Mouse (Mus musculus) hindbrain, embryonic 13.5 days (tissue): ENCODE data around the gene Sppl3. TPM values are rescaled to one million over a fixed set of nuclear protein-coding genes. Genes with fewer than 3 reads are reported as not detected.
"Not testable (repeated sequence)": the region's sequence is repeated elsewhere in the genome, so short reads cannot be mapped to it uniquely, and the experiment has no call there.

ENCODE experiments used
- ATAC-seq: fragments of 200-750 bp; cut with Nextera tagmentation; 2 replicates; pipeline ENCODE4 v1.8.0; 2017; ENCODE audit warnings: moderate TSS enrichment; ENCODE audit not compliant: low FRiP score
- H3K27ac ChIP-seq: fragments of 300-500 bp; sonication (generic); 2 replicates; pipeline ENCODE4 v1.5.1; 2015; ENCODE audit warnings: inconsistent platforms, mild to moderate bottlenecking, moderate library complexity
- H3K27me3 ChIP-seq: fragments of 300-500 bp; sonication (generic); 2 replicates; pipeline ENCODE4 v1.6.1; 2015; ENCODE audit warnings: mild to moderate bottlenecking, inconsistent platforms
- H3K36me3 ChIP-seq: fragments of 300-500 bp; sonication (generic); 2 replicates; pipeline ENCODE4 v1.6.1; 2015; ENCODE audit warnings: mild to moderate bottlenecking, inconsistent platforms
- H3K4me1 ChIP-seq: fragments of 300-500 bp; sonication (generic); replicated peaks from 2 replicates; pipeline ENCODE4 v1.6.1; 2015; ENCODE audit warnings: inconsistent platforms
- H3K4me2 ChIP-seq: fragments of 300-500 bp; sonication (generic); 2 replicates; pipeline ENCODE4 v1.6.1; 2015; ENCODE audit warnings: inconsistent platforms, mild to moderate bottlenecking, moderate library complexity
- H3K4me3 ChIP-seq: fragments of 300-500 bp; sonication (generic); 2 replicates; pipeline ENCODE4 v1.5.1; 2015; ENCODE audit warnings: mild to moderate bottlenecking, inconsistent platforms
- H3K9ac ChIP-seq: fragments of 300-500 bp; sonication (generic); 2 replicates; pipeline ENCODE4 v1.6.1; 2015; ENCODE audit warnings: mild to moderate bottlenecking, inconsistent platforms
- H3K9me3 ChIP-seq: fragments of 300-500 bp; sonication (generic); 2 replicates; pipeline ENCODE4 v1.6.1; 2016; ENCODE audit warnings: inconsistent platforms
- WGBS: fragments of 180-500 bp; shearing (Covaris S2); methylation state at CpG from one replicate; pipeline ENCODE4 v1.1.7; 2015; 5-methylcytosine and 5-hydroxymethylcytosine counted together
- polyA plus RNA-seq: library from polyadenylated mRNA; unstranded; fragments of >200 nt; fragmentation: Nextera tagmentation; extraction: Ambion mirVana; gene quantifications from 2 replicates; pipeline ENCODE4 v1.2.1, GENCODE M21; 2015

The Sppl3 gene
- polyA plus RNA-seq, 1 experiment from 2014 or later: 15.8 TPM

DNA sequence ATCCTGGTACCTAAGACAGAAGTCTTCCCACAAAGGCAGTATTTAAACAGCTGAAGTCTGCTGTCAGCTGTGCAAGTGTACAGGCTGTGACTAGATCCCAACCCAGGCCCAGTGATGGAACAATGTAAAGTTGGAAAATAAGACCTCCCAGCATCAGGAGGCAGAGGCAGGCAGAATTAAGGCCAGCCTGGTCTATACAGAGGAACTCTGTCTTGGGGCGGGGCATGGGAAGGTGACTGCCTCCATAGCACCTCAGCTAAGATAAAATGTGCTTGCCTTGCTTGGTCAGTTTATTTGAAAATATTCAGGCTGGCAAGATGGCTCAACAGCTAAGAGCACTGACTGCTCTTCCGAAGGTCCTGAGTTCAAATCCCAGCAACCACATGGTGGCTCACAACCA, 59.5 kb downstream of the Sppl3 start:
- Histone ChIP-seq H3K9me3 (no peaks in the 10 kb centered on the region), H3K9ac (no peak overlapping the region), H3K36me3 (peaks cover 6% of the 10 kb centered on the region), H3K4me3 (no peak overlapping the region), H3K4me2 (no peak overlapping the region), H3K27ac (no peak overlapping the region), H3K4me1 (peaks cover 22% of the 10 kb centered on the region), H3K27me3 (no peaks in the 10 kb centered on the region)
- WGBS: 98% methylated on average over 2 of the region's 2 CpGs
- no peak for ATAC-seq

DNA sequence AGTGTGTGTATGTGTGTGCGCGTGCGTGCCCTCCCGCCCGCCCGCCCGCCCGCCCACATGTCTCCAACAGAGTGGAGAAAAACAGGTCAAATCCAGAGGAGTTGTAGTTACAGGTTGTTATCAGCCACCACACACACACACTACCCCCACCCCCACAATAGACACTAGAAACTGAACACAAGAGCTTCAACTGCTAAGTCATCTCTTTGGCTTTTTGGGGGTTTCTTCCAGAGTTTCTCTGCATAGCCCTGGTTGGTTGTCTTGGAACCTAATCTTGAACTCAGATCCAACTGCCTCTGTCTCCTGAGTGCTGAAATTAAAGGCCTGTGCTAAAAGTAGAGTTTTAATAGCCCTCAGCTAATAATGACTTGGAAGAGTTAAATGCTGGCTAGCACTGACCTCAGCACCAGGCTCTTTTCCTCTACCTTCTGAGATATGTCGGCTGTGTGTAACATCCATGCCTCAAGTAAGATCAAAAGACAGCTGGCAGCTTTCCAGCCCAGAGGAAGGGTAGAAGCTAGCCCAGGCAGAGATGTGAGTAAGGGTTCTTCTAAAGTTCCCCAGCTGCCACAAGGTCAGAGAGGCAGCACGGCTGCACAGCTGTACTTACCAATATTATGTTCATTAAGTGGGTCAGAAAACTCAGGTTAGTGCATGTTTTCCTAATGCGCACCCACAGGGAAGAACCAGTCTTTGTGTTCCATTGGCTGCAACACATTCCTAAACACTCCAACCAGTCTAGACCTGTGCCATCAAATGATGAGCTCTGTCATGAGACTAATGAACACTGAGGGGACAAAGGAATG, 60.4 kb downstream of the Sppl3 start:
- 92% methylated on average over 11 of the region's 11 CpGs for WGBS
- H3K4me1 ChIP-seq: peaks cover 22% of the 10 kb centered on the region
- H3K36me3 ChIP-seq: peaks cover 14% of the 10 kb centered on the region
- no peak overlapping the region for H3K4me3 ChIP-seq
- ATAC-seq: no peak
- no peak overlapping the region for H3K9ac ChIP-seq
- H3K27ac ChIP-seq: no peak overlapping the region
- no peak overlapping the region for H3K4me2 ChIP-seq
- no peaks in the 10 kb centered on the region for H3K9me3 ChIP-seq
- H3K27me3 ChIP-seq: no peaks in the 10 kb centered on the region

DNA sequence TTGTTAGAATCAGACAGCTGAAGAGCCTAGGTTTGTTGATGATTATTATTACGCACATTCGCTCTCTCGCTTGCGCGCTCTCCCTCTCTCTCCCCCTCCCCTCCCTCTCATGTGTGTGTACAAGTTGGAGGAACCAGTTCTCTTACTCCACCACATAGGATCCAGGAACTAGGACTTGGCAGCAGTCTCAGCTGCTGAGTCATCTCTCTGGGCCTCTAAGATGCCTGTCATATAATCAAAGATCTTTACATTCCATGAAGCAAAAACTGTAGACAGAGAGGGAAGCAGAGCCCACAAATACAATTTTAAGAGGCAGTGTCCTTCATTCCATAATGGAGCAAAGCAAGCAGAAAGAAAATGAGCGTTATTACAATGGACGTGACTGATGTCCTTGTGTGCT, 61.2 kb downstream of the Sppl3 start:
- Histone ChIP-seq H3K36me3 (peaks cover 14% of the 10 kb centered on the region), H3K4me3 (no peak overlapping the region), H3K4me1 (peaks cover 22% of the 10 kb centered on the region), H3K27me3 (no peaks in the 10 kb centered on the region), H3K4me2 (no peak overlapping the region), H3K9ac (no peak overlapping the region), H3K27ac (no peak overlapping the region), H3K9me3 (no peaks in the 10 kb centered on the region)
- WGBS: 94% methylated on average over 7 of the region's 7 CpGs
- ATAC-seq: no peak

DNA sequence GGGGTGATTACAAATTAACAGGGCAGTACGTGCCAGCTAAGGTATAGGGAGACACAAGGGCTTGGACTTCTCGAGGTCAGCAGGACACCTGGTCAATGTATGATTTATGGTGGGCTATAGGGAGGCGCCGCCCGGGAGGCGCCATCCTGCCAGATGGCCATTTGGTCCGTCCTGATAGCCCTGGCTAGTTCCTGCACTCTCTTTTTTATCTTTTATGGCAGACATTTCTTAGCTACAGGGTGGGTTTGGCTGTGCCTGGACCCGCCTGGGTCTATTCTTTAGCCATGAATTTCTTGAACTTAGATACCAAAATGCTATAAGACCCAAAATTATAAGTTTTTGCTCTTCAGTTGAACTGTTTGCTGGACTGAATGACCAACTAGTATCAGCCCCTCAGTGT, 62.4 kb downstream of the Sppl3 start:
- H3K4me1 ChIP-seq: peaks cover 16% of the 10 kb centered on the region
- not testable (repeated sequence) for H3K9me3 ChIP-seq, ATAC-seq, H3K27me3 ChIP-seq, H3K9ac ChIP-seq, H3K4me3 ChIP-seq, H3K27ac ChIP-seq, H3K4me2 ChIP-seq
- H3K36me3 ChIP-seq: peaks cover 14% of the 10 kb centered on the region
- WGBS: 73% methylated on average over 8 of the region's 8 CpGs

DNA sequence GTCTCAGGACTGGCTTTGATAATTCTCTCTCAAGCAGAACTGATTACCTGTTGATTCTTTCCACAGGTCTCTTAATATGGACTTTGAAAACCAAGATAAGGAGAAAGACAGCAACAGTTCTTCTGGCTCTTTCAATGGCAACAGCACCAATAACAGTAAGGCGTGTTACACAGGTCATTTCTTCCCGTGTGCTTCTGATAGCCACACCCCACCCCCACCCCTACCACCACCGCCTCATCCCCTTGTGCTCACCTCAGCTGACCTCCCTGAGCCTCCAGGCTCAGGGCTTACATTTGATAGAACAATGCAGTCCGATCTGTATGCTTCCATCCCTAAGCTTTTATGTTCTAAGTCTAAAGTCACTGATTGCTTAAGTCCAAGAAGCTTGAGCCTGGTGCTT, 63.8 kb downstream of the Sppl3 start:
- no peak overlapping the region for H3K4me2 ChIP-seq
- no peak overlapping the region for H3K27ac ChIP-seq
- no peaks in the 10 kb centered on the region for H3K27me3 ChIP-seq
- ATAC-seq: no peak
- 82% methylated on average over 4 of the region's 4 CpGs for WGBS
- H3K36me3 ChIP-seq: peaks cover 14% of the 10 kb centered on the region
- no peaks in the 10 kb centered on the region for H3K9me3 ChIP-seq
- H3K4me1 ChIP-seq: peaks cover 15% of the 10 kb centered on the region
- no peak overlapping the region for H3K9ac ChIP-seq
- H3K4me3 ChIP-seq: no peak overlapping the region

DNA sequence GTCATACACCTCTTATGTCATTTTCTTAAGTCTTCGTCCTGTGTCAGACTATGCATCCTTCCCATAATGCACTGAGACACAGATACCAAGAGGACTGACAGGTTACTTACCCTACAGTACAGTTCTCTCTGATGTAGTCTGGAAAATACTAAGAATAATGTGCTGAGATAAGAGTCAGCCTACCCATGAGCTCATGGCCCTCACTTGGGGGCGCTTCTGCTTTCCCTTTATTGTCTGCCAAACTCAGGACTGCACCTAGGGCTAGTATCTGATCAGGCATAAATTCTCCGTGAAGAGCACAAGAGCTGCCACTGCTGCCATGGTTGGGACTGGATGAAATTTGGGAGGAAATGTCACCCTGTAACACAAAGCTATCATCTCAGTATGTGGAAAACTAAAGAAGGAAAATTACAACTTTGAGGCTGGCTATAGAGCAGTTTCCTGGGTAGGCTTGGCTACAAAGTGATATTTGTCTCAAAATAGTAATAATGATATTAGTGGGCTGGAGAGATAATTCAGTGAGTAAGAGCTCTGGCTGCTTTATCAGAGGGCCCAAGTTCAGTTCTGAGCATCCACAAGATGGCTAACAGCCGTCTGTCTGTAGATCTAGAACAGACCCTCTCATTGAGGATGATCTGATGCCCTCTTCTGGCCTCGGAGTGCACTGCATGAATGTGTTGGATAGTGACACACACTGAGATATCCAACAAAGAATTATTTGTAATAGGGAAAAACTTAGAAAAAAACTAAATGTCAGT, 65.4 kb downstream of the Sppl3 start:
- Histone ChIP-seq H3K36me3 (peaks cover 14% of the 10 kb centered on the region), H3K9me3 (no peaks in the 10 kb centered on the region), H3K9ac (no peak overlapping the region), H3K27ac (no peak overlapping the region), H3K27me3 (no peaks in the 10 kb centered on the region), H3K4me1 (peaks cover 15% of the 10 kb centered on the region), H3K4me3 (no peak overlapping the region), H3K4me2 (no peak overlapping the region)
- no peak for ATAC-seq
- 61% methylated on average over 5 of the region's 5 CpGs for WGBS

DNA sequence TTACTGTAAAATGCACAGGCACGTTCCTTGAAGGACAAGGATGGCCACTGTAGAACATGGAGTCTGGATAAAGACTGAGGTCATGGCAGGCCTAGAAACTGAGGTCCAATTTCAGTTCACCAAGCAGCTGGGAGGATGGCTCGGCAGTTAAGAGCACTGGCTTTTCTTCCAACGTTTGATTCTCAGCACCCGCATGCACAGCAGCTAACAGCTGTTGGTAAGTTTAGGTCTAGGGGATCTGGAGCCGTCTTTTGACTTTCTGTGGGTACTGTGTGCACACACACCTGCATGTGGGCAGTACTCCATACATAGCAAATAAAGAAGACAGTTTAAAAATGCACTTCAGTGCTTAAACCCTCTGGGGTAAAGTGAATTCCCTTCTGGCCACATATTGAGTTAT, 70.7 kb downstream of the Sppl3 start:
- Histone ChIP-seq H3K9ac (no peak overlapping the region), H3K27ac (no peak overlapping the region), H3K27me3 (no peaks in the 10 kb centered on the region), H3K4me2 (no peak overlapping the region), H3K36me3 (peaks cover 43% of the 10 kb centered on the region), H3K4me1 (0 out of 2 replicates have a peak, but pooled peaks cover 3% of the 10 kb centered on the region), H3K9me3 (no peaks in the 10 kb centered on the region), H3K4me3 (no peak overlapping the region)
- no peak for ATAC-seq
- 90% methylated on average over 5 of the region's 5 CpGs for WGBS

DNA sequence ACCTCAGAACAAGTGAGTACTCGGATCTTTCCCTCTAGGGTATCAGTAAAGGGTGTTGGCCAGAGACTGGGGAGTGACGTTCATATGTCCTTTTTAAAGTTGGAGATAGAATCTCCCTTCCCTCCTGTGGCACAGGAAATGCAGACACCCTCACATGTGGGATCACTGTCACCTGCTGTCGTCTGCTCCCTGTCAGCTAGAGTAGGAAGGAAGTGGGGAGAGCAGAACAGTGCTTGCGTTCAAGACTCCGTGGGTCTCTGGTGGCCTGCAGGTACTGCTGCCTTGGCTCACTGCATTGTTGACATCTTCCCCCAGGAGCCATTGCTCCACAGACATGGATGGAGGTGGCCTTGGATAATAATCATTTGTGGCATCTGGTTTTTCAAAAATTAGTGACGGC, 72.6 kb downstream of the Sppl3 start:
- Histone ChIP-seq H3K9me3 (no peaks in the 10 kb centered on the region), H3K4me3 (no peak overlapping the region), H3K9ac (no peak overlapping the region), H3K36me3 (peaks cover 61% of the 10 kb centered on the region), H3K27me3 (no peaks in the 10 kb centered on the region), H3K4me2 (no peak overlapping the region), H3K4me1 (0 out of 2 replicates have a peak, but pooled peaks cover 3% of the 10 kb centered on the region), H3K27ac (no peak overlapping the region)
- ATAC-seq: no peak
- 92% methylated on average over 6 of the region's 6 CpGs for WGBS

DNA sequence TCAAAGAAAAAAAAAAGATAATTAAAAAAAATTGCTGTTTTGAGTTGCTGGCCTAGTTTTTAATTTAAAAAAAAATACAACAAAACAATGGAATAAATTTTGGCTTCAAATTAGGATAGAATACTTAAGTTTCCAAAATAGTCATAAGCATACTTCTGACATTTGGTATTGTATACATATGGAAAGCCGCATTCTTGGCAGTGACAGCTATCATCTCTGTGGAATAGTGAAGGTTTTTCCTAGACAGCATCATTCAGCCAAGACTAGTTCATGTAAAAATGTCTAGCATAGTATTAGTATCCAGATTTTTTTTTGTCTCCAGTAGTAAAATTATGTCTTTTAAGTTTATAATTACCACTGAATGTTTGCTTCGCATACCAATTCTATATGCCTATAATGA, 74.7 kb downstream of the Sppl3 start:
- Histone ChIP-seq H3K36me3 (peaks cover 83% of the 10 kb centered on the region), H3K9me3 (no peaks in the 10 kb centered on the region), H3K9ac (no peak overlapping the region), H3K4me1 (0 out of 2 replicates have a peak, but pooled peaks cover 3% of the 10 kb centered on the region), H3K27me3 (no peaks in the 10 kb centered on the region), H3K27ac (no peak overlapping the region), H3K4me2 (no peak overlapping the region), H3K4me3 (no peak overlapping the region)
- ATAC-seq: no peak
- 97% methylated on average over 2 of the region's 2 CpGs for WGBS

DNA sequence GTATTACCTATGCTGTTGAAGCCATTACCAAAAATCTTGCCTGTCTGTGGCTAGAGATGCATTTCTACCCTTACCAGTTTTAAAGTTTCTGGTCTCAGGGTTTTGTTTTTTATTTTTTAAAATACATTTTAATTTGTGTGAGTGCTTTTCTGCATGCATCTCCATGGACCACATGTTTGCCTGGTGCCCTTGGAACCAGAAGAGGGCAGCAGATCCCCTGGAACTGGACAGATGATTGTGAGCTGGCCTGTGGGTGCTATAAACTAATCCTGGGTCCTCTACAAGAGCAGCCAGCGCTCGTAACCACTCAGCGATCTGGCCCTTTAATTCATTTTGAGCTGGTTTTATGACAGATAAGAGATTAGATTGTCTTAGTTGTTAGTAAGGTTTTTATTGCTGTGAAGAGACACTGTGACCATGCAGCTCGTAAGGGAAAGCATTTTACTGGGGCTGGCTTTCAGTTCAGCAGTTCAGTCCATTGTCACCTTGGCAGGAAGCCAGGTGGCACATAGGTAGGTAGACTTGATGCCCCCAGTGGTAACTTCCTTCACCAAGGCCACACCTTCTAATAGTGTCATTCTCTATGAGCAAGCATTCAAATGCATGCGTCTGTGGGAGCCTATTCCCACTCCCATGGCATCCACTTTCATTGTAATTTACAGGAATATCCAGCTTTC, 78.8 kb downstream of the Sppl3 start:
- no peak for ATAC-seq
- Histone ChIP-seq H3K27ac (no peak overlapping the region), H3K27me3 (no peaks in the 10 kb centered on the region), H3K4me1 (no peaks in the 10 kb centered on the region), H3K9ac (no peak overlapping the region), H3K36me3 (peaks cover 74% of the 10 kb centered on the region), H3K4me3 (no peak overlapping the region), H3K4me2 (no peak overlapping the region), H3K9me3 (no peaks in the 10 kb centered on the region)
- WGBS: 95% methylated on average over 5 of the region's 5 CpGs

DNA sequence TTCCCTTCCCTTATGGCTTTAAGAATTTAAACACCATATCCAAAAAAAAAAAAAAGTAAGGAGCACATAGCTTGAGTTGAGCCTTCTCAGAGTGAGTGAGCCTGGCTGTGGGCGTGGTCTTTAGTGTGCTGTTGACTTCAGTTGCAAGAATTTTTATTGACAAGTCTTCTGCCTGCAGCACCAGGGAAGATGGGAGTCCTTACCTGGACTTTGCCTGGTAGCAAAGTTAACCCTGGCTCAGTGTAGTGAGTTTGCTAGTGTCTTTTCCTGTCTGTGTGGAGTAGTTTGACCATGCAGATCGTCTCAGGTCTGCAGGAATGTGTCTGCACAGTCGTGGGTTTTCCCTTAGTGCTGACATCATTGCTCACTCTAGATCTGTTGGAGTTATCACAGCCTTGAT, 80.1 kb downstream of the Sppl3 start:
- no peak overlapping the region for H3K9ac ChIP-seq
- no peak overlapping the region for H3K4me3 ChIP-seq
- H3K4me1 ChIP-seq: no peaks in the 10 kb centered on the region
- no peaks in the 10 kb centered on the region for H3K9me3 ChIP-seq
- 92% methylated on average over 3 of the region's 3 CpGs for WGBS
- H3K27me3 ChIP-seq: no peaks in the 10 kb centered on the region
- no peak overlapping the region for H3K4me2 ChIP-seq
- ATAC-seq: no peak
- H3K27ac ChIP-seq: no peak overlapping the region
- H3K36me3 ChIP-seq: peaks cover 77% of the 10 kb centered on the region

DNA sequence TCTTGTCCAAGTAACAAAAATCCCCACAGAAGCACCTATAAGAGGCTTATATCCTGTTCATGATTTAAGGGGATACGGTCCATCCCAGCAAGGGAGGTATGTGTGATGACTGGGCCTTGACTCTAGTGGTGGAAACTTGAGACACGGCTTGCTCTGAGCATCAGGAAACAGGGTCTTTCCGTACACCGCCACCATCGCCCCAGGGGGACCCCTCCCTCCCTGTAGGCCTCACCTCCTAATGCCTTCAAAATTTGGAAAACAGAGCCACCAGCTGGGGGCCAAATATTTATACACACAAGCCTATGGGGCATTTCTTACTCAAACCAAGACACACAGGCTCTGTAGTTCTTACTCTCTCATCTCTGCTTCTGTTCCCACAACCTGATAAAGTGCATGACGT, 80.8 kb downstream of the Sppl3 start:
- Histone ChIP-seq H3K9me3 (no peaks in the 10 kb centered on the region), H3K27me3 (no peaks in the 10 kb centered on the region), H3K4me3 (no peak overlapping the region), H3K4me1 (no peaks in the 10 kb centered on the region), H3K4me2 (no peak overlapping the region), H3K27ac (no peak overlapping the region), H3K9ac (no peak overlapping the region), H3K36me3 (peaks cover 77% of the 10 kb centered on the region)
- ATAC-seq: no peak
- 91% methylated on average over 6 of the region's 6 CpGs for WGBS
